Mouse (Mus musculus): Measurements from ENCODE around the gene Lce1g. TPM values are rescaled to one million over a fixed set of nuclear protein-coding genes. Genes with fewer than 3 reads are reported as not detected.

The Lce1g gene
- polyA plus RNA-seq, 1 experiment from 2014 or later, result not detected

Other genes with a start within 250 kb of the Lce1g start
- gene 2310046K23Rik, start 217.8 kb downstream of the Lce1g start, polyA plus RNA-seq (2015; fragmentation: Nextera tagmentation; extraction: Ambion mirVana), result not detected in 2 replicates
- not detected in 2 replicates for gene Ivl, start 178.6 kb downstream of the Lce1g start, polyA plus RNA-seq (2015; fragmentation: Nextera tagmentation; extraction: Ambion mirVana)
- not detected in 2 replicates for gene Smcp, start 163.3 kb downstream of the Lce1g start, polyA plus RNA-seq (2015; fragmentation: Nextera tagmentation; extraction: Ambion mirVana)
- gene 2210017I01Rik, start 144.8 kb downstream of the Lce1g start, polyA plus RNA-seq (2015; fragmentation: Nextera tagmentation; extraction: Ambion mirVana), result not detected in 2 replicates
- not detected in 2 replicates for gene Lce6a, start 130.7 kb downstream of the Lce1g start, polyA plus RNA-seq (2015; fragmentation: Nextera tagmentation; extraction: Ambion mirVana)
- gene Lce1a1, start 104.0 kb downstream of the Lce1g start, polyA plus RNA-seq (2015; fragmentation: Nextera tagmentation; extraction: Ambion mirVana), result not detected in 2 replicates
- not detected in 2 replicates for gene Lce1b, start 95.4 kb downstream of the Lce1g start, polyA plus RNA-seq (2015; fragmentation: Nextera tagmentation; extraction: Ambion mirVana)
- not detected in 2 replicates for gene Lce1a2, start 82.0 kb downstream of the Lce1g start, polyA plus RNA-seq (2015; fragmentation: Nextera tagmentation; extraction: Ambion mirVana)
- not detected in 2 replicates for gene Lce1c, start 73.1 kb downstream of the Lce1g start, polyA plus RNA-seq (2015; fragmentation: Nextera tagmentation; extraction: Ambion mirVana)
- not detected in 2 replicates for gene Lce1d, start 65.1 kb downstream of the Lce1g start, polyA plus RNA-seq (2015; fragmentation: Nextera tagmentation; extraction: Ambion mirVana)
- not detected in 2 replicates for gene Lce1e, start 43.3 kb downstream of the Lce1g start, polyA plus RNA-seq (2015; fragmentation: Nextera tagmentation; extraction: Ambion mirVana)
- not detected in 2 replicates for gene Lce1f, start 32.0 kb downstream of the Lce1g start, polyA plus RNA-seq (2015; fragmentation: Nextera tagmentation; extraction: Ambion mirVana)
- not detected in 2 replicates for gene Gm38119, start 13.2 kb downstream of the Lce1g start, polyA plus RNA-seq (2015; fragmentation: Nextera tagmentation; extraction: Ambion mirVana)
- not detected in 2 replicates for gene Lce1h, start 12.7 kb upstream of the Lce1g start, polyA plus RNA-seq (2015; fragmentation: Nextera tagmentation; extraction: Ambion mirVana)
- not detected in 2 replicates for gene Lce1i, start 26.6 kb upstream of the Lce1g start, polyA plus RNA-seq (2015; fragmentation: Nextera tagmentation; extraction: Ambion mirVana)
- gene Lce1j, start 38.2 kb upstream of the Lce1g start, polyA plus RNA-seq (2015; fragmentation: Nextera tagmentation; extraction: Ambion mirVana), result not detected in 2 replicates
- not detected in 2 replicates for gene Lce1k, start 55.6 kb upstream of the Lce1g start, polyA plus RNA-seq (2015; fragmentation: Nextera tagmentation; extraction: Ambion mirVana)
- gene Kprp, start 74.9 kb upstream of the Lce1g start, polyA plus RNA-seq (2015; fragmentation: Nextera tagmentation; extraction: Ambion mirVana), result not detected in 2 replicates
- not detected in 2 replicates for gene Lce1l, start 98.9 kb upstream of the Lce1g start, polyA plus RNA-seq (2015; fragmentation: Nextera tagmentation; extraction: Ambion mirVana)
- gene 2310050C09Rik, start 117.9 kb upstream of the Lce1g start, polyA plus RNA-seq (2015; fragmentation: Nextera tagmentation; extraction: Ambion mirVana), result not detected in 2 replicates
- not detected in 2 replicates for gene Lce3a, start 173.9 kb upstream of the Lce1g start, polyA plus RNA-seq (2015; fragmentation: Nextera tagmentation; extraction: Ambion mirVana)
- not detected in 2 replicates for gene Lce3b, start 180.6 kb upstream of the Lce1g start, polyA plus RNA-seq (2015; fragmentation: Nextera tagmentation; extraction: Ambion mirVana)
- gene Lce3c, start 192.1 kb upstream of the Lce1g start, polyA plus RNA-seq (2015; fragmentation: Nextera tagmentation; extraction: Ambion mirVana), result 0.62 TPM in 1 of 2 replicates, not detected in the other
- not detected in 2 replicates for gene Lce3d, start 205.1 kb upstream of the Lce1g start, polyA plus RNA-seq (2015; fragmentation: Nextera tagmentation; extraction: Ambion mirVana)
- gene Lce3e, start 214.7 kb upstream of the Lce1g start, polyA plus RNA-seq (2015; fragmentation: Nextera tagmentation; extraction: Ambion mirVana), result not detected in 2 replicates
- gene Lce3f, start 239.9 kb upstream of the Lce1g start, polyA plus RNA-seq (2015; fragmentation: Nextera tagmentation; extraction: Ambion mirVana), result not detected in 2 replicates

Data from hindbrain, embryonic 15.5 days (tissue).